Mouse (Mus musculus) neural tube, embryonic 11.5 days (tissue): ENCODE results near the gene Sh3d21. TPM values are rescaled to one million over a fixed set of nuclear protein-coding genes. Genes with fewer than 3 reads are reported as not detected.
A peak's percentile ranks its signal among the peaks of the same experiment; 100 is the strongest.

Source experiments
- ATAC-seq: fragments of 200-750 bp; cut with Nextera tagmentation; 2 replicates; pipeline ENCODE4 v1.8.0; 2017; ENCODE audit warnings: moderate number of reproducible peaks, mild to moderate bottlenecking, moderate TSS enrichment, moderate library complexity; ENCODE audit not compliant: insufficient read depth, low FRiP score, low TSS enrichment
- DNase-seq: peaks from one replicate; pipeline ENCODE4 v3.0.0-alpha.2; 2015; ENCODE audit warnings: low spot score
- H3K27ac ChIP-seq: fragments of 300-500 bp; sonication (generic); 2 replicates; pipeline ENCODE4 v1.5.1; 2014; ENCODE audit warnings: low read depth, mild to moderate bottlenecking, low read length
- H3K27me3 ChIP-seq: fragments of 300-500 bp; sonication (generic); 2 replicates; pipeline ENCODE4 v1.6.1; 2014; ENCODE audit warnings: mild to moderate bottlenecking, low read length, mixed read lengths; ENCODE audit not compliant: control insufficient read depth, insufficient read depth
- H3K36me3 ChIP-seq: fragments of 300-500 bp; sonication (generic); 2 replicates; pipeline ENCODE4 v1.6.1; 2014; ENCODE audit warnings: mild to moderate bottlenecking, low read length, moderate library complexity, mixed read lengths; ENCODE audit not compliant: control insufficient read depth, insufficient read depth
- H3K4me1 ChIP-seq: fragments of 300-500 bp; sonication (generic); 2 replicates; pipeline ENCODE4 v1.6.1; 2014; ENCODE audit warnings: low read length, mixed read lengths; ENCODE audit not compliant: control insufficient read depth, insufficient read depth
- H3K4me2 ChIP-seq: fragments of 300-500 bp; sonication (generic); 2 replicates; pipeline ENCODE4 v1.6.1; 2014; ENCODE audit warnings: low read depth, mild to moderate bottlenecking, moderate library complexity
- H3K4me3 ChIP-seq: fragments of 300-500 bp; sonication (generic); 2 replicates; pipeline ENCODE4 v1.5.1; 2014; ENCODE audit warnings: low read depth, low read length
- H3K9ac ChIP-seq: fragments of 300-500 bp; sonication (generic); 2 replicates; pipeline ENCODE4 v1.6.1; 2014; ENCODE audit warnings: mild to moderate bottlenecking, low read length
- H3K9me3 ChIP-seq: fragments of 300-500 bp; sonication (generic); 2 replicates; pipeline ENCODE4 v1.6.1; 2016; ENCODE audit warnings: low read length; ENCODE audit not compliant: control insufficient read depth
- WGBS: fragments of 180-500 bp; shearing (Covaris S2); extraction: QIAGEN DNeasy Blood & Tissue Kit; methylation state at CpG from one replicate; pipeline ENCODE4 v1.1.7; 2014; 5-methylcytosine and 5-hydroxymethylcytosine counted together
- polyA plus RNA-seq: library from polyadenylated mRNA; unstranded; fragments of >200 nt; fragmentation: Nextera tagmentation; extraction: Ambion mirVana; gene quantifications from 2 replicates; pipeline ENCODE4 v1.2.1, GENCODE M21; 2014

Sh3d21 gene
- polyA plus RNA-seq, 1 experiment from 2014 or later = 2.6 TPM

DNA sequence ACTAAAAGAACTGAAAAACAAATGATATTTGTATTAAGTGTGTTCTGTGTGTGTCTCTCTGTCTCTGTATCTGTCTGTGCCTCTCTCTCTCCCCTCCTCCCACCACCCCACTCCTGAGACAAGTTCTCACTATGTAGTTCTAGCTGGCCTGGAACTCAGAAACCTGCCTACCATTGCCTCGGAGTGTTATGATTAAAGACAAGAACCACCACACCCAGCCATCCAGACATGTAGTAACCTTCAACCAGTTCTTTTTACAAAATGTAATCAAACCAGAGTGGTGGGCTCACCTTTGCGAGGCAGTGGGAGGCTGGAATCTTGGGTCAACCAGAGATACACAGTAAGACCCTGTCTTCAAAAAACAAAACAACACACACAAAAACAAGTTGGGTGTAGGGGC lies 37.4 kb upstream of the Sh3d21 start:
- Histone ChIP-seq H3K4me2 (peak overlapping the region; percentile 50), H3K9me3 (no peaks in the 10 kb centered on the region), H3K4me1 (peaks cover 12% of the 10 kb centered on the region; the same call in 1 of the 2 replicates), H3K27me3 (no peaks in the 10 kb centered on the region), H3K9ac (no peak overlapping the region), H3K36me3 (no peaks in the 10 kb centered on the region), H3K4me3 (peak overlapping the region; percentile 69; the same call in 1 of the 2 replicates), H3K27ac (no peak overlapping the region)
- 74% methylated on average over 2 of the region's 2 CpGs for WGBS
- no peak for ATAC-seq
- no peak for DNase-seq

DNA sequence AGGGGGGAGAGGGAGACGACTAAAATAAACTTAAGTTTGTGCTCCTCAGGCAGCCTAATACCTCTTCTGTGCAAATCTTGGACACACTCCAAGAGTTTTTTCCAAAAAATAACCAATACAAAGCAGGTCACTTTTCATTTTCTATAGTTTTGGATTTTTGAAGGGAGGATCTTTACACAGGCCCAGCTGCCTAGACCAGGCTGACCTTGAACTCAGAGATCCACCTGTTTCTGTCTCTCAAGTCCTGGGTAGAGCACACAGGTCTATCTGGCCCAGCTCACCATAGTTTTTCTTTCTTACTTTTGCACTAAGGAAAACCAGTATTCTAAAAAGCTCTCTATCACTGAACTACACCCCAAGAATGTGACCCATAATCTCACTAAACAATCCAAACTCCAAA lies 36.7 kb upstream of the Sh3d21 start:
- H3K4me2 ChIP-seq = peak overlapping the region; percentile 50
- H3K9ac ChIP-seq = no peak overlapping the region
- ATAC-seq (no peak), DNase-seq (no peak)
- peaks cover 12% of the 10 kb centered on the region; the same call in 1 of the 2 replicates for H3K4me1 ChIP-seq
- no peaks in the 10 kb centered on the region for H3K36me3 ChIP-seq
- peak overlapping the region; percentile 5; the same call in 1 of the 2 replicates for H3K4me3 ChIP-seq
- WGBS = 83% methylated on average over 1 of the region's 1 CpGs
- no peaks in the 10 kb centered on the region for H3K27me3 ChIP-seq
- no peak overlapping the region for H3K27ac ChIP-seq
- no peaks in the 10 kb centered on the region for H3K9me3 ChIP-seq

DNA sequence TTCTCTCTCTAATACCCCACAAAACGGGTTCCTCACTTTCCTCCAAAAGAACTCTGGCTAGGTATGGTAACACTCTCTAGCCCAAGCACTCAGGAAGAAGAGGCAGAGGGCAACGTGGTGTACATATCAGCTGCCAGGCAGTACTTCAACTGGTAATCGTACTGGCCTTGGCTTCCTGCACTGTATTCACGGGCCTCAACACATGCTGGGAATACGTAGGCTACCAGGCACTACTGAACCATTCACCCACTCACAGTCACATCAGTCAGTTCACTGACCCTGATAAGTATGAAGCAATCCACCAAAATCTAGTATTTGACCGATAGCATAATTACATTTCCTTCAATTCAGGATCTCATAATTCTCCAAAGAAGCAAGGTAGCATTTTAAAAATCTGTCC lies 36.3 kb upstream of the Sh3d21 start:
- Histone ChIP-seq H3K4me3 (no peak overlapping the region), H3K9me3 (no peaks in the 10 kb centered on the region), H3K4me2 (no peak overlapping the region), H3K27ac (no peak overlapping the region), H3K27me3 (no peaks in the 10 kb centered on the region), H3K36me3 (no peaks in the 10 kb centered on the region), H3K4me1 (peaks cover 12% of the 10 kb centered on the region; the same call in 1 of the 2 replicates), H3K9ac (no peak overlapping the region)
- ATAC-seq (no peak), DNase-seq (no peak)
- 87% methylated on average over 6 of the region's 6 CpGs for WGBS

DNA sequence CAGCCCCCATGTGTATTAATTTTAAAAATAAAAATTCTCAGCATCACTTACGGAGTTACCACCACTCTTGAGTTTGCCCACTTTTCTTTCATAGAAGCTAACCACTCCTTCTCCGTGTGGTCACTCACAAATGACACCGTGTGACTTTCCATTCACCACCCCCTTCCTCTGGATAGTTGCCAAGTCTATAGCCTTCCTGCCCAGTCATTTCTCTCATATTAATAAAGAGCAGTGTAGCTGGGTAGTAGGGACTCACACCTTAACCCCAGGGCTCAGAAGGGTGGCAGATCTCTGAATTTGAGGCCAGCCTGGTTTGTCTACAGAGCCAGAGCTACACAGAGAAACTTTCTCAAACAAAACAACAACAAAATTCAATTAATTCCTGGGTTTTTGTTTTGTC lies 34.2 kb upstream of the Sh3d21 start:
- Histone ChIP-seq H3K4me3 (no peak overlapping the region), H3K9ac (no peak overlapping the region), H3K9me3 (no peaks in the 10 kb centered on the region), H3K27ac (no peak overlapping the region), H3K4me2 (no peak overlapping the region), H3K4me1 (peaks cover 12% of the 10 kb centered on the region; the same call in 1 of the 2 replicates), H3K36me3 (no peaks in the 10 kb centered on the region), H3K27me3 (no peaks in the 10 kb centered on the region)
- WGBS = 87% methylated on average over 3 of the region's 3 CpGs
- ATAC-seq (no peak), DNase-seq (no peak)

DNA sequence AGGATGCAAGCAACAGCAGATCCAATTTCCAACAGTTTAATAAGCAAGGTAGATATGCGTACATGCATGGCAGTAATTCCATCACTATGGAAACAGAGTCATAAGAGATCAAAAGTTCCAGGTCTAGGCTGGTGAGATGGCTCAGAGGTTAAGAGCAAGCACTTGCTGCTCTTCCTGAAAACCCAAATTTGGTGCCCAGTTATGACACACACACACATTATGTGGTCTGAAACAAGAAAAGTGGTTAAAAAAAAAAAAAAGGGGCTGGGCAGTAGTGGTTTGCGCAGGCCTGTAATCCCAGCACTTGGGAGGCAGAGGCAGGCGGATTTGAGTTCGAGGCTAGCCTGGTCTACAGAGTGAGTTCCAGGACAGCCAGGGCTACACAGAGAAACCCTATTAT lies 31.6 kb upstream of the Sh3d21 start:
- no peaks in the 10 kb centered on the region for H3K27me3 ChIP-seq
- no peak for ATAC-seq
- H3K9me3 ChIP-seq = no peaks in the 10 kb centered on the region
- 98% methylated on average over 4 of the region's 4 CpGs for WGBS
- H3K4me3 ChIP-seq = no peak overlapping the region
- no peak overlapping the region for H3K4me2 ChIP-seq
- no peaks in the 10 kb centered on the region for H3K36me3 ChIP-seq
- H3K9ac ChIP-seq = no peak overlapping the region
- no peak for DNase-seq
- 0 out of 2 replicates have a peak, but pooled peaks cover 2% of the 10 kb centered on the region for H3K4me1 ChIP-seq
- H3K27ac ChIP-seq = no peak overlapping the region

DNA sequence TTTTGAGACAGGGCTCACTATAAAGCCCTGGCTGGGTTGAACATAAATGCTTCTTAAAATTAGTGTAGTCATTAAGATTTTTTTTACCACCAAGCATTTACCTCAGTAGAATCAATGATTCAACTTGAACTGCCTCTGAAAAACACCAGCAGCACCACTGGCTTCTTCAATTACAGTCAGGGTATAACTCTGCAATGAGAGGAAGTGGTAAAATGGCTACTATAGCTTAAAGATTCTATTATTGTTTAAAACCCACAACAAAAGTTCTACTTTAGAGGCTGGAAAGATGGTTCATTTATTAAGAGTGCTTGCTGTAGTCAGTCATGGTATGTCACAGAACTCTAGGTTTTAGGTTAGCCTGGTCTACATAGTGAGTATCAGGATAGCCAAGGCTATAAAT lies 30.9 kb upstream of the Sh3d21 start:
- Histone ChIP-seq H3K36me3 (no peaks in the 10 kb centered on the region), H3K27me3 (no peaks in the 10 kb centered on the region), H3K9me3 (no peaks in the 10 kb centered on the region), H3K4me2 (no peak overlapping the region), H3K9ac (no peak overlapping the region), H3K4me3 (no peak overlapping the region), H3K27ac (no peak overlapping the region), H3K4me1 (0 out of 2 replicates have a peak, but pooled peaks cover 2% of the 10 kb centered on the region)
- ATAC-seq (no peak), DNase-seq (no peak)

DNA sequence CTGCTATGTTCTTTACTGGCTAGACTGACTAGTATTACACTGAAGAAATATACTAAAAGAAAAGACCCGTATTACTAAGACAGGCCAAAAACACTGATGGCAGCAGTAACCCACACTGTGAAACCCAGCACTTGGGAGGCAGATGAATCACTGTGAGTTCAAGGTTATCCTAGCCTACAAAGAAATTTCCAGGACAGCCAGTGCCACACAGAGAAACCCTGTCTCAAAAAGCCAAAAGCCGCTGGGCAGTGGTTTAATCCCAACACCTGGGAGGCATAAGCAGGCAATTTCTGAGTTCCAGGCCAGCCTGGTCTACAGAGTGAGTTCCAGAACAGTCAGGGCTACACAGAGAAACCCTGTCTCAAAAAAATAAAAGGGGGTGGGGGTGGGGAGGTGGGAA lies 27.3 kb upstream of the Sh3d21 start:
- Histone ChIP-seq H3K4me1 (no peaks in the 10 kb centered on the region), H3K9me3 (no peaks in the 10 kb centered on the region), H3K4me2 (no peak overlapping the region), H3K27me3 (no peaks in the 10 kb centered on the region), H3K9ac (no peak overlapping the region), H3K4me3 (no peak overlapping the region), H3K36me3 (no peaks in the 10 kb centered on the region; the same call in 1 of the 2 replicates), H3K27ac (no peak overlapping the region)
- no peak for ATAC-seq
- DNase-seq = no peak
- 96% methylated on average over 2 of the region's 2 CpGs for WGBS

DNA sequence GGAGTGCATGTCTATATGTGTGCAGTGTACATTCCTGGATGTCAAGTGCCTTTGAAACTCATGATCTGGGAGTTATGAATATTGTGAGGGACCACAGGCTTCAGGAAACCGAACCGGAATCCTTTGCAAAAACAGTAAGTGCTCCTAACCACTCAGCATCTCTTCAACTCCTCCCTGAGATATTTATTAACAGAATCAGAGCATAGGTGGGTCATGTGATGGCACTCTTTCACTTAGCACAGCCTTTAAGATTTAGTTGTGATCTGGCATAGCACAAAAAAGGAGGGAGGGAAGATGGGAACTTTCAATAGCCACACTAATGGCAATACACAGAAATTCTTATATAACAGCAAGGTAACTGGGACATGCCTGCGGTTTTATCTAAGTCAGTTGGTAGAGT lies 23.8 kb upstream of the Sh3d21 start:
- DNase-seq (no peak), ATAC-seq (no peak)
- Histone ChIP-seq H3K36me3 (no peaks in the 10 kb centered on the region; the same call in 1 of the 2 replicates), H3K9me3 (no peaks in the 10 kb centered on the region), H3K4me1 (no peaks in the 10 kb centered on the region), H3K27ac (no peak overlapping the region), H3K9ac (no peak overlapping the region), H3K4me2 (no peak overlapping the region), H3K4me3 (no peak overlapping the region), H3K27me3 (no peaks in the 10 kb centered on the region)
- 95% methylated on average over 3 of the region's 3 CpGs for WGBS

DNA sequence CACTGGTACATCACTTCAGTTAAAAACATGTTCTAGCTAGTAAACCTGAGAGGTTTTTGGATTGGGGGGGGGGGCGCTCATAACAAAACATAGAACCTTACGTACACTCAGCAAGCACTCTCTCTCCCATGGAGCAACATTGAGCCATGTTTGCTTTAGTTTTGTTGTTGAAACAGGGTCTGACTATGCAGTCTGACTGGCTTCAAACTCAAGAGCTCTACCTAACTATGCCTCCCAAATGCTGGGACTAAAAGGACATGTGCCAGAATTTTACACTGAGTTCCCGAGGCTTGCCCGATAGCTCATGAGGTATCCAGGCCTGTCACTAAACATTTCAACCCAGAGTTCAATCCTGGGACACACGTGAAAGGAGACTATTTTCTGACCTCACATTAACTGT lies 19.7 kb upstream of the Sh3d21 start:
- ATAC-seq (no peak), DNase-seq (no peak)
- no peak overlapping the region for H3K9ac ChIP-seq
- no peak overlapping the region for H3K4me3 ChIP-seq
- 84% methylated on average over 5 of the region's 5 CpGs for WGBS
- H3K27ac ChIP-seq = no peak overlapping the region
- no peak overlapping the region for H3K4me2 ChIP-seq
- no peaks in the 10 kb centered on the region; the same call in 1 of the 2 replicates for H3K36me3 ChIP-seq
- no peaks in the 10 kb centered on the region for H3K4me1 ChIP-seq
- no peaks in the 10 kb centered on the region for H3K27me3 ChIP-seq
- H3K9me3 ChIP-seq = no peaks in the 10 kb centered on the region
